Mouse (Mus musculus): ENCODE data around the gene Reln. TPM values are rescaled to one million over a fixed set of nuclear protein-coding genes. Genes with fewer than 3 reads are reported as not detected.

The Reln gene
- total and polyA plus RNA-seq, 2 experiments: 40.5 to 78.3 TPM

- no peaks in the 10 kb centered on the region for H3K27me3 ChIP-seq (ENCODE audit: control insufficient read depth, insufficient read depth, low read length)
- no peak overlapping the region for H3K9ac ChIP-seq (ENCODE audit: low read depth, low read length)
- 91% methylated on average over 6 of the region's 6 CpGs for WGBS
- H3K27ac ChIP-seq (replicated peaks; ENCODE audit: insufficient read depth, low read depth, low read length): no peak overlapping the region
- H3K4me1 ChIP-seq (ENCODE audit: control insufficient read depth, insufficient read depth, low read length): no peaks in the 10 kb centered on the region
- H3K36me3 ChIP-seq (ENCODE audit: control insufficient read depth, insufficient read depth, low read length): no peaks in the 10 kb centered on the region
- H3K79me2 ChIP-seq (ENCODE audit: control insufficient read depth, insufficient read depth, low read length): no peaks in the 10 kb centered on the region
- no peak for DNase-seq (ENCODE audit: extremely low read depth, low read depth, low spot score)
- TF ChIP-seq POLR2A (IDR thresholded peaks at IDR 0.05; ENCODE audit: extremely low read depth, insufficient read depth, low read length) (no peak), CTCF (IDR thresholded peaks at IDR 0.05; ENCODE audit: low read depth, low read length) (no peak)
- no peak overlapping the region for H3K4me3 ChIP-seq (ENCODE audit: insufficient read depth, low read depth, low read length)
Observed at GRCm38 (mm10) chr5:22041825-22042224, 302.7 kb downstream of the Reln start.

DNA sequence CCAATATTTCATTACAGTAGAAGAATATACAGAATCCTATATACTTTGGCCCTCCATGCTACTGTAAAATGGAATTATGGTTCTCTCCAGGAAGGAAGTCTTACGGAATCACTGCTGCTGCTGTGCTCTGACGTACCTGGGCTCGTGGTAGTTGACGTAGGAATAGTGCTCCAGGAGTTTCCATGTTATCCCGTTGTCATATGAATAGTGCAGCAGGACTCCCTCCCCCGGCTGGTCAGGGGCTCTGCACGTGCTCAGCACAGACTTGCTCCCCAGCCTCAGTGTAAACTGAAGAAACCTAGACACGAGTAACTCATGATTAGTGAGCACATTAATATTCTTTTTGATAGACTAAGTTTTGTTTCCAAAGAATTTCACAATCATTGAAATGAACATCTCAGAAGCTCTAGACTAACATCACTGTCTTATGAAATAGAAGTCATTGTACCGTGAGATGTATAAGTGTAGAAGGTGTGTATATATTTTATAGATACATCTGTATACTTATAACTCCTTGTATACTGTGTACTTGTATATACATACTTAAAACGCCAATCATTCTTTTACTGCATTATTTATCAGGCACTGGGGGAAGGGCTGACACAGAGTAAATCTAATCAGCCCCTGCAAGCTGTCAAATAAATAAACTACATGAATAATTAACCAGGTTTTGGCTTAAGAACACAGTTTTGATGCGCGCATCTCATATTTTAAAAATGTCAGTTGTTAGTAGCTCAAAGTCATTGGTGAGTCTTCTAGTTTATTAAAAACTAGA, 304.9 kb downstream of the Reln start:
- no peaks in the 10 kb centered on the region for H3K36me3 ChIP-seq (ENCODE audit: control insufficient read depth, insufficient read depth, low read length)
- DNase-seq (ENCODE audit: extremely low read depth, low read depth, low spot score): no peak

DNA sequence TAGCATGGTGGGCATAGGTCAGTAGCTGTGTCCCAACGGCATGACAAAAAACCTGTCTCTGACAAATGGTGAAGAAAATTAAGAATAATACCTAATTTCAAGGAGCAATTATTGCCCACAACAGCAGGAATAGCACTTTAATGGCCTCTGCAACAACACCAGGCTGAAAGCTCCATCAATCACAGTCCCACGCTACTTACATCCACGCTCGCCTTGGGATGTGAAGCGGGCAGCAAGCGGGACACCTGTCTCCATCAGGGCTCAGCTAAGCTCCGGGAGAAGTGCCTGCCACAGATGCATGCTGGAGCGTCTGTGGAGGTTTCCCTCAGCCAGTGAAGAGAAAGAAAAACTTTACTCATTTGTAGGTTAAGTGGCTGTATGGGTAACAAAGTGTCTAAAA, 309.3 kb downstream of the Reln start:
- no peak for DNase-seq (ENCODE audit: extremely low read depth, low read depth, low spot score)
- Histone ChIP-seq H3K27me3 (ENCODE audit: control insufficient read depth, insufficient read depth, low read length) (no peaks in the 10 kb centered on the region), H3K9ac (ENCODE audit: low read depth, low read length) (no peak overlapping the region), H3K79me2 (ENCODE audit: control insufficient read depth, insufficient read depth, low read length) (no peaks in the 10 kb centered on the region), H3K4me1 (ENCODE audit: control insufficient read depth, insufficient read depth, low read length) (no peaks in the 10 kb centered on the region), H3K4me3 (ENCODE audit: insufficient read depth, low read depth, low read length) (no peak overlapping the region), H3K36me3 (ENCODE audit: control insufficient read depth, insufficient read depth, low read length) (no peaks in the 10 kb centered on the region; the same call in 1 of the 2 replicates), H3K27ac (replicated peaks; ENCODE audit: insufficient read depth, low read depth, low read length) (no peak overlapping the region)
- 96% methylated on average over 8 of the region's 8 CpGs for WGBS
- TF ChIP-seq CTCF (IDR thresholded peaks at IDR 0.05; ENCODE audit: low read depth, low read length) (no peak), POLR2A (IDR thresholded peaks at IDR 0.05; ENCODE audit: extremely low read depth, insufficient read depth, low read length) (no peak)

More for the DNA sequence above, 304.9 kb downstream of the Reln start:
- H3K27me3 ChIP-seq (ENCODE audit: control insufficient read depth, insufficient read depth, low read length): no peaks in the 10 kb centered on the region
- H3K4me1 ChIP-seq (ENCODE audit: control insufficient read depth, insufficient read depth, low read length): no peaks in the 10 kb centered on the region
- H3K4me3 ChIP-seq (ENCODE audit: insufficient read depth, low read depth, low read length): no peak overlapping the region
- no peak for TF ChIP-seq CTCF (IDR thresholded peaks at IDR 0.05; ENCODE audit: low read depth, low read length)
- 89% methylated on average over 12 of the region's 12 CpGs for WGBS
- H3K27ac ChIP-seq (replicated peaks; ENCODE audit: insufficient read depth, low read depth, low read length): no peak overlapping the region
- no peak overlapping the region for H3K9ac ChIP-seq (ENCODE audit: low read depth, low read length)
- H3K79me2 ChIP-seq (ENCODE audit: control insufficient read depth, insufficient read depth, low read length): no peaks in the 10 kb centered on the region

GRCm38 (mm10) chr5:22033039-22033438, 311.5 kb downstream of the Reln start:
- no peaks in the 10 kb centered on the region for H3K27me3 ChIP-seq (ENCODE audit: control insufficient read depth, insufficient read depth, low read length)
- no peak overlapping the region for H3K4me3 ChIP-seq (ENCODE audit: insufficient read depth, low read depth, low read length)
- no peak overlapping the region for H3K9ac ChIP-seq (ENCODE audit: low read depth, low read length)
- H3K79me2 ChIP-seq (ENCODE audit: control insufficient read depth, insufficient read depth, low read length): no peaks in the 10 kb centered on the region
- WGBS: 92% methylated on average over 8 of the region's 8 CpGs
- no peak for DNase-seq (ENCODE audit: extremely low read depth, low read depth, low spot score)
- TF ChIP-seq CTCF (IDR thresholded peaks at IDR 0.05; ENCODE audit: low read depth, low read length) (no peak), POLR2A (IDR thresholded peaks at IDR 0.05; ENCODE audit: extremely low read depth, insufficient read depth, low read length) (no peak)
- no peak overlapping the region for H3K27ac ChIP-seq (replicated peaks; ENCODE audit: insufficient read depth, low read depth, low read length)
- H3K36me3 ChIP-seq (ENCODE audit: control insufficient read depth, insufficient read depth, low read length): no peaks in the 10 kb centered on the region; the same call in 1 of the 2 replicates
- no peaks in the 10 kb centered on the region for H3K4me1 ChIP-seq (ENCODE audit: control insufficient read depth, insufficient read depth, low read length)

DNA sequence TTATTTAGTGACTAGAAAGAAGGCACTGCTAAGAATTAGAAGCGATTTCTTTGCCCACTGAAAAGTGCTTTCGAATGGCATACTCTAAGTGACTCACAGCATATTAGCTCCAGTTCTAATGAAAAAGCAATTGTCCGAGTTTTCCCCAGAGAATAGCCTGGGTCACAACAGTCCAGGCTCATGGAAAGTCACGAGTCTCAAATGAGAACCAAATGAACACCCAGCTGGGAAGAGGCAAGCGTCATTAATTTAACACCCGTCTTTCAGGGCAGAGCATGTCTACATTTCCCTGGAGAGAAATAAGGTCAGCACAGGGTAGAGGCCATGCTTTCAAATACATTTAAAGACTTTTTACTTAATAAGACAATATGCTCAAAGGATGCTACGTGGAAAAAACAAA, 312.8 kb downstream of the Reln start:
- H3K9ac ChIP-seq (ENCODE audit: low read depth, low read length): no peak overlapping the region
- H3K27me3 ChIP-seq (ENCODE audit: control insufficient read depth, insufficient read depth, low read length): no peaks in the 10 kb centered on the region
- no peaks in the 10 kb centered on the region for H3K79me2 ChIP-seq (ENCODE audit: control insufficient read depth, insufficient read depth, low read length)
- H3K27ac ChIP-seq (replicated peaks; ENCODE audit: insufficient read depth, low read depth, low read length): no peak overlapping the region
- no peak for DNase-seq (ENCODE audit: extremely low read depth, low read depth, low spot score)
- H3K4me3 ChIP-seq (ENCODE audit: insufficient read depth, low read depth, low read length): no peak overlapping the region
- H3K4me1 ChIP-seq (ENCODE audit: control insufficient read depth, insufficient read depth, low read length): no peaks in the 10 kb centered on the region
- no peaks in the 10 kb centered on the region; the same call in 1 of the 2 replicates for H3K36me3 ChIP-seq (ENCODE audit: control insufficient read depth, insufficient read depth, low read length)
- no peak for TF ChIP-seq POLR2A (IDR thresholded peaks at IDR 0.05; ENCODE audit: extremely low read depth, insufficient read depth, low read length)
- no peak for TF ChIP-seq CTCF (IDR thresholded peaks at IDR 0.05; ENCODE audit: low read depth, low read length)
- WGBS: 86% methylated on average over 7 of the region's 7 CpGs

DNA sequence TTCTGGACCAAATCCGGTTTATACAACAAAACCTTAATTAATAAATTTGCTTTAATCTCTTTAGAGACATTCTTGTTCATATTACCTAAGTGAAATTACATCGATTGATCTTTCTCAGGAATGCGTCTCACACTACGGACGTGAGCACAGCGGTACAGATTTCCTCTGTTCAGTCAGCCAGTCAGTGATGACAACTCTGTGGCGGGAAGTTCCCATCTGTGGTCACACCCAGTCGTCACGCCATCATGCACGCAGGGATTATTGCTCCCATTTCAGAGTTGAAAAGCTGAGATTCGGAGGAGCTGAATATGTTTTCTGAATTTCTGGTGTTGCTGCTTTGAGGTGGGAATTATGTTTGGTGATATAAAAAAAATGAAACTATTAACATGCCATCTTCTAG, 316.1 kb downstream of the Reln start:
- H3K4me1 ChIP-seq (ENCODE audit: control insufficient read depth, insufficient read depth, low read length): no peaks in the 10 kb centered on the region
- no peaks in the 10 kb centered on the region for H3K79me2 ChIP-seq (ENCODE audit: control insufficient read depth, insufficient read depth, low read length)
- H3K4me3 ChIP-seq (ENCODE audit: insufficient read depth, low read depth, low read length): no peak overlapping the region
- H3K27me3 ChIP-seq (ENCODE audit: control insufficient read depth, insufficient read depth, low read length): no peaks in the 10 kb centered on the region
- H3K36me3 ChIP-seq (ENCODE audit: control insufficient read depth, insufficient read depth, low read length): no peaks in the 10 kb centered on the region
- no peak for TF ChIP-seq POLR2A (IDR thresholded peaks at IDR 0.05; ENCODE audit: extremely low read depth, insufficient read depth, low read length)
- TF ChIP-seq CTCF (IDR thresholded peaks at IDR 0.05; ENCODE audit: low read depth, low read length): no peak
- WGBS: 93% methylated on average over 11 of the region's 11 CpGs
- DNase-seq (ENCODE audit: extremely low read depth, low read depth, low spot score): no peak
- no peak overlapping the region for H3K9ac ChIP-seq (ENCODE audit: low read depth, low read length)
- no peak overlapping the region for H3K27ac ChIP-seq (replicated peaks; ENCODE audit: insufficient read depth, low read depth, low read length)

Data from liver, adult 2 months (tissue).